Mouse (Mus musculus) C2C12 (cell line): Measurements from ENCODE around the gene Msantd2.

Experiments
- CEBPB ChIP-seq: IDR thresholded peaks from one replicate; pipeline ENCODE4 v1.6.1; 2011; ENCODE audit warnings: low read depth, mild to moderate bottlenecking, control low read depth, moderate library complexity
- CTCF ChIP-seq: IDR thresholded peaks from one replicate; pipeline ENCODE4 v1.5.1; 2011; ENCODE audit not compliant: control insufficient read depth, insufficient read depth, insufficient read length
- MYOD1 ChIP-seq: IDR thresholded peaks from one replicate; pipeline ENCODE4 v1.6.1; 2011; ENCODE audit warnings: low read depth; ENCODE audit not compliant: control insufficient read depth, insufficient read length
- MYOG ChIP-seq: IDR thresholded peaks from one replicate; pipeline ENCODE4 v1.6.1; 2011; ENCODE audit not compliant: control insufficient read depth, insufficient read length; ENCODE audit errors: extremely low read depth

DNA sequence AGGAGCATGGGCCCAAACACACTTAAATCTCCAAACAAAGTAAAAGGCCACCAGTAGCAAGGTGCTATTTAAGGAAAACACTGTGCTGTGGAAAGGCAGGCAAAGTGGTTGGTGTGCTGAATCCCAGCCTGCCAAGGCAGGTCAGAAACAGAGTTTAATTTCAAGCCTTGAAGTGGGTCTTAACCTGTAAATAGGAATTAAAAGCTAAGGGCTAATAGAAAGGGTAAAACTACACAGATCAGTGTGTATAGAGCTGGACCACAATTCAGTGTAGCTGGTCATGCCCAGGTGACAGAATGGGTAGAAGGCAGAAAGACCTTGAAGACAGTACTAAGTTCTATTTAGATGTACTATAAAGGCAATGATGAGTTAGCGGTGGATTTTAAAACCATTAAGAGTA is 32.0 kb upstream of the Msantd2 start:
- TF ChIP-seq CTCF (no peak), MYOG (no peak), MYOD1 (no peak), CEBPB (no peak)
